Mouse (Mus musculus) heart, postnatal 10 days (tissue): ENCODE measurements around the gene Npsr1. TPM values are rescaled to one million over a fixed set of nuclear protein-coding genes. Genes with fewer than 3 reads are reported as not detected.

Experiments used
- DNase-seq, 2 experiments: peaks; one replicate each; pipeline ENCODE4 v3.0.0; 2021
- intact Hi-C: fragments of 180-260 bp; cut with DNase I; formaldehyde crosslinking; loops from one replicate; pipeline ENCODE4 v1.15.1; 2025
- total RNA-seq, 2 experiments: library from RNA; stranded (reverse); gene quantifications; 2 replicates each; pipeline ENCODE4 v1.2.3; 2021

The Npsr1 gene
- total RNA-seq, 2 experiments from 2014 or later = not detected

DNA sequence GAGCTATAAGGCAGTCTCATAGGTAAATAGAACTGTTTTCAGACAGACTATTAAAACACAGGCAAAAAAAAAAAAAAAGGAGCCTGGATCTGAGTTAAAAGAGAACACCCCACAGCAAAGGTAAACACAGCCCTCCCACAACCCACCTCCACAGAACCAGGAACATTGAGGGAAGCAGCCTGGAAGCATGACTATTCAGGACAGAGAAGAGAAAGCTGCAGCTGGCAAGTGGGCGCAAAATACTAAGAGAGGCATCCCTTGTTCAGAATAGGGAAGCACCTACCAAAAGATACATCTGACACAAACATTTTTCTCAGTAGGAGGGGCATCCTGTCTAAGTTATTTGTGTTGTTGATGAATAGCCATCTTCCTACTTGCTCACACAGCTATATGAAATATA is 113.8 kb downstream of the Npsr1 start:
- intact Hi-C loops = no loop called here
- no peak for DNase-seq

DNA sequence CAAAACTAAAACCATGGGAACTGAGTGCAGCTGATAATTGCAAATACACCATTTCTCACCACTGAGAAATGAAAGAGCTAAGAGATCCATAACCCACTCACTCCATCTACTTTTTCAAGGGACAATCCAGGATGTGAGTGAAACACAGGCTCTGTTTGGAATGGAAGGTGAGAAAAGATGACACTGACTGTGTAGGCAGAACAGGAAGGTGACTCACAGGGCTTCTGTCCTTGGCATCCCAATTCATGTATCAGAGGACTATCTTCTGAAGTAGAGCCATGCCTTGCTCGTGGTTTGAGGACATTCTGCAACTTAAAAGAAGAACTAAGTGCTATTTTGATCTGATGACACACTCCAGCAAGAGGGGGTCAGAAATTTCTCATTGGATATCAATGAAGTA is 119.9 kb downstream of the Npsr1 start:
- intact Hi-C loops = no loop called here

DNA sequence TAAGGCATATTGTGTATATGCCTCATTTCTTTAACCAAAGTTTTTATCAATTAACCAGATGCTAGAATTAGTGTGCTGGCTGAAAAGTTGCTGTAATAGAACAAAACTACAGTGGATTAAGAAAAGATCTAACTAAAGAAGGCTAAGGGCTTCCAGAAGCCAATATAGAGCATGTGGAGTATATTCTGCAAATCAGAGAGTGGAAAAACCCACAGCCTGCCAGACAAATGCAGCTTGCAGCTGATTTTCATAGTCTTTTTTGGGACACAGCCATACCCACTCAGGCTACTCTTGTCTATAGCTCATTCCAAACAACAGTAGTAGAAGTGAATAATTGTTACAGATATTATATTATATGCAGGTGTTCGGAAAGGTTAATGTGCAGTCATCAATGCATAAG is 138.7 kb downstream of the Npsr1 start:
- intact Hi-C loops = no loop called here
- DNase-seq = no peak

More for the DNA sequence above, 119.9 kb downstream of the Npsr1 start:
- no peak for DNase-seq

DNA sequence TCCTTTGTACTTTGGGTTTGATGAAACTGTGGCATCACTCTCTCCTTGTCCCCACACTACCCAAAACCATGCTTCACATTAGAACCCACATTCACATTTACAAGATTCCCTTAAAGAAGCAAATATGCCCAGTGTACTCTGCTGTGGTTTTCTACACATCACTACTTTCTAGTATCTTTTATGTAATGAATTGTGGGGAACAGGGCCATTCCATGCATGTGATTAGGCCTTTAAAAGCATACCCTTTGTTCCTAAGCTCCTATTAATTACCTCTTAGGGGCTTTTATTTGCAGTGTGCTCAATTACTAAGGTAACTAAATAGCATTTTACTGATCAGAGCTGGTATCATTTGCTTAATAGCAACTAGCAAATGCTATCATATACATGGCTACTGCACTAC is 149.8 kb downstream of the Npsr1 start:
- intact Hi-C loops = no loop called here

DNA sequence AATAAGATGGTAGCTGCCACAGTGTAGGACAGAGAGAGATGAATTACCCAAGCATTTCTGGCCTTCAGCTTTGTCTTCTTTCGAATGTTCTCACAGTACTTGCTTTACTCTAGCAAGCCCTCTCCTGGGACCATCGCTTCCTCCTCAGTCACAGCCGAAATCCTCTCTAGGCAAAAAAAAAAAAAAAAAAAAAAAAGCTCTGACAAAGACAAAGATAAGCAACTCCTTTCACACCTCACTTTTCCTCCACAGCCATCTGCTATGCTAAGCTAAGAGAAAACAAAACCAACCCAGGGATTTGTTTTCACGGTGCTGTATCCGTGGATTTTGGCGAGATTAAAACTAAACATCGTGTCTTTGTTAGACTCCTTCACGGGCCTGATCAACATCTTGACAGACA is 156.4 kb downstream of the Npsr1 start:
- DNase-seq = peak in 1 of 2 experiments; percentile 3
- intact Hi-C loops = no loop called here

More for the DNA sequence above, 149.8 kb downstream of the Npsr1 start:
- DNase-seq = no peak

DNA sequence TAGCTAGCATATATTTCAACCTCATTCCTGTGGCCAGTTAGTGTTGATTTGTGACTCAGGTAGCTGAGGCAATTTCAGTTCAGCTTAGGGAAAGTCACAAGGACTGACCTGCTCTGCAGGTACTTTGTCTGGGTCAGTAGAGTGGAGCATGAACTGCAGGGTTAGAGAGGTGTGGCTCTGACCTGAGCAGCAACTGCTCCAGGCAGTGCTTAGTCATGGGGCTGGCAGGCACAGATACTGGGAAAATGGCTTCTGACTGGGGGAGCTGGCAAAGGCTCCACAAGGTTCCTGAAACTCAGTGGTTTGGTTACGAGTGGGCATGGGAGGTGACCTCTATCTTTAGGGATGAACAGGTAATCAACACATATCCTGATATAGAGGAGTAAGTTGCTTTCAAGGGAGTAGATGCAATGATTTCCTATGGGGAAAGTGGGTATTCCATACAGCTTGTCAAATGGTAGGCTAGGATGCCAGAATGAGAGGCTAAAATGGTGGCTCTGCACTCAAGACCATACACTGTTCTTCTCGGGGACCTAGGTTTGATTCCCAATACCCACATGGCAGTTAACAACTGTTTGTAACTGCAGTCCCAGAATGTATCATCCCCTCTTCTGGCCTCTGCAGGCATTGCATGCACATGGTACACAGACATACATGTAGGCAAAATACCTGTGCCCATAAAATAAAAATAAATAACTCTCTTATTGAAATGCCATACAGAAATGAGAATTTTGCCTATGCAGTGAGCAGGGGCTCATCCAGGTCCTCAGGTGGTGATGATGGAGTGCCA is 182.9 kb downstream of the Npsr1 start:
- no peak for DNase-seq
- intact Hi-C loops = no loop called here

DNA sequence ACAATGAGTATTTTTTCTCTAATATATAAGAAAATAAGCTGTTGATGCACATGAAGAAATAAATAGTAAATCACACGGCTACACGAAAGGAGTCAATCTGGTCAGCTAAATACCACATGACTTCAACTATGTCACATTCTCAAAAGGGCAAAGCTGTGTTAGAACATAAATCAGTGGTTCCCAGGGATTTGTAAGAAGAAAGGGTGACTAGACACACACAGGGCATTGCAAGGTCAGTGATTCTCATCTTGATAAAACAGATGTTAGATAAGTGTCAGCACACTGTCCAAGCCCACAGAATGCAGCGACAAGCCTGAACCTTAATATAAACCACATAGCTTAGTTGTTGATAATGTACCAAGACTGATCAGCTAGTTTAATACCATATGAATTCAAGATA is 184.8 kb downstream of the Npsr1 start:
- intact Hi-C loops = no loop called here
- no peak for DNase-seq

DNA sequence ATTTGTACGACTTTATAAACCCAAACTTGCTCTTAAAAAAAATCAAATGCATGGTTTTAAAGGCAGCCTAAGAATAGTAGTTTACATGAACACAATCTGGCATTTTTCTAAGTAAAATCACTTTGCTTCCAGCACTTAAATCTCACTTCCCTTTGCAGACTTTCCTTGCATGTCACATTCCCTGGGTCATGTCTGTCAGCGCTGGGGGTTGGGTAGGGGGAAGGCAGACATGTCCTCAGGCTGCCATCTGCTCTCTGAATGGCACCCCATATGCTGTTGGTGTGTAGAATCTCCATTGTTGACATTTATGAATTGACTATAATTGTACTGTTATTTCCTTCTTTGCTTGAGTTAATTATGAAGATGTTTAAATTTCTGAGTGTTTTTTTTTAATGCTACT is 185.3 kb downstream of the Npsr1 start:
- intact Hi-C loops = no loop called here
- DNase-seq = no peak

DNA sequence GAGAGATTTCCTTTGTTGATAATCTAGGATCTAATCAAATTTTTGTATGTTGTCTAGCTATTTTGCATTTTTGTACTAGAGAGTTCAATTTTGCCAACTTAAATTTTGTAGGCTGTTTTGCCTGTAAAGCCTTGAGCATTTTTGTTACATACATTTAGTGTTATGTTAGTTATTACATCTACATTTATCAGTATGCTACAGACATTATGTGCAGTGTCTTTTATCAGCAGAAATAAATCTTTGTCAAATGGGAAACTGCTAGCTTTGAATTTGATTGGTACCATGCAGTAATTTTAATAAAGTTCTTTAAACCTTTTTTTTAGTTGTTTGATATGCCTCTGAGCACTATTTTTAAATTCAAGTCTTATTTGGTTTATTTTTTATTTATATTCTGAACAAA is 185.7 kb downstream of the Npsr1 start:
- intact Hi-C loops = no loop called here
- no peak for DNase-seq

DNA sequence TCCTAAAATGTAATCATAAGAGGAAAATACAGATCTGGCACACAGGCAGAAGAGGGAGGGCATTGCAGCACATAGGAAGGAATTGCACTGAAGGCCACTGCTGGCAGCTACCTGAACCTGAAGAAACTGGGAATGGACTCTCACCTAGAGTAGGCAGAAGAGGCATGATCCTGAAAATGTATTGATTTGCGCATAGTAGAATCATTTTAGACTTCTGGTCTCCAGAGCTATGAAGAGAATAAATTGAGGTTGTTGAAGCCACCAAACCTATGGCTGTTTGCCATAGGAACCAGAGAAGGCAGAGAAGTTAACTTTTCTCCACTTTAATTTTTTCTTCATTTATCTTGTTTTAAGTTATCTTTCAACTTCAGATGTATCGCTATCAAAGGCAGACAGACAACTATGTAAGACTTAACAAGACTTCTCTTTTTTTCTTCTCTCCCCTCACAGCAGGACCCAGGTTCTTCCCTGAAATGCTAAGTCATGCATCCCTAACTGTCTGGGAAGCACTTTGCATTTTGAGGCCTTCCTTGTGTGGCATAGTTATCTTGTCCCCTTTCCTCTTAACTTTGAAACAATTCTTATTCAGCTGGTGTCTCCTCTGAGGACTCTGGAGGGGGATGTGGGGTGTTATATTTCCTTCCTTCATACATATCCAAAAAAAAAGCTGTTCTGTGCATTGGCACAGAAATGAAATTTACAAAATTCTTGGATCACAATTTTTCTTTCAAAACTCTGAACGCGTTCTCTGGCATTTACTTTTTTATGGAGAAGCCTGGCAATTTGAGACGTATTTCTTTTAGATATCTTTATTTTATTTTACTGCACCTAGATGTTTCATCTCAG is 186.7 kb downstream of the Npsr1 start:
- no peak for DNase-seq
- intact Hi-C loops = no loop called here

DNA sequence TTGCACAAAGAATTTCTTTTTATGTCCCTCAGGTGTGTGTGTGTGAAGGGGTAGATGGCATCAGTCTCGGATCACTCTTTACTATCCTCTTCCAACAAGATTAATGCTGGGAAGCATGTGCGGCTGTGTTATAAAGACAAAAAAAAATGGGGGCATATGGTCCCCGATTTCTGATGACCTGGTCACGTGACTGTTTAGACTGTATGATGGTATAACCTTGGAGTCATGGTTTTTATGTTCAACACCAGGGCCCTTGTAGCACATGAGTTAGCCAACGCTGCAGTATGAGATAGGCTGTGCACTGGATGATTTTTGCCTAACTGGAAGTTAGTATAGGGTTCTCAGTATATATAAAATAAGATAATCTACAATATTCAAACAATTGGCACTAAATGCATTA is 187.6 kb downstream of the Npsr1 start:
- intact Hi-C loops = no loop called here
- DNase-seq = no peak

DNA sequence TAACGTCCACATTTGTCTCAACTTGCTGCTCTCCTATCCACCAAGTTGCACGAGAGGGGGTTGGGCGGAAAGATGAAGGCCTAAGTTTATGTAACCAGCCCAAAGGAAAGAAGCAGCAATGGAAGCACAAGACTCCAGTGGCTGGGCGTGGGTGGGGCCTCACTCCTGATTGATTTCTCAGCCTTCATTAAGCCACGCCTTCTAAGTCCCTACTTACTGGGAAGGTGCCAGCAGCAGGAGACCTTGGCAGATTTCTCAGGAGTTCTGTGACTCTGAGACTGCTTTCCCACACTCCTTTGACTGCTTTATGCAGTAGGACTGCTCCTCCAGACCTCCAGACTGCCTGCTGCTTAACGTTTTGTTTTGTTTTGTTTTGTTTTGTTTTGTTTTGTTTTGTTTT is 193.6 kb downstream of the Npsr1 start:
- intact Hi-C loops = no loop called here
- DNase-seq = peak; percentile 16 to 18

DNA sequence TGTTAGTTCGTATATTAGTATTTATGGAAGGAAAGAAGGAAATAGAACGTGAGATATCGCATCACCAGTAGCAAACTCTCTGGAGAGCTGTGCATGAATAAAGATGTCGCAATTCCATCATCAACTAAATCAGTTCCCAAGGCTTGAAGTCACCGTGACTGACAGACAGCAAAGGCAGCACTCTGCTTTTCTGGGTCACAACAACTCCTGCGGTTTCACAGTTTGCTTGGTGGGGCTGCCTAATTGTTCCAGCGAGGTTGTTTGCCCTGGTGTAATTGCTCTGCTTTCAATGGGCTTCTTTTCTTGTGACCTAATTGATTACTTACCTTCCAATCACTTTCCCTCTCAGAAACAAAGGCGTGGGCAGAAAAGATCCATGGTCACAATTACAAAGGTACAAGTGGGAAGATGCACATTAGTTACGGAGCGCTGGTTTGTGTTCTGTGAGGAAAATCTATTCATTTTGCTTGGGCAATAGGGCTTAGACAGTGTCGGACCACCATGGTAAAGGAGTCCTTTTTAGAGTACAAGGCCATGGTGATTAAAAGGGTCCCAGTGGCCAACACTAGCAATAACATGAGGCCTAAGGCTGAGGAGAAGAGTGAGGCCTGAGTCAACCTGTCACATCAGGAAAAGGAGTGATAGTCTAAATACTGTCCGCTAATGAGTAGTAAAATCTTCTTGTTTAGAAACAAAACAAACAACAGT is 195.6 kb downstream of the Npsr1 start:
- intact Hi-C loops = no loop called here
- DNase-seq = no peak

DNA sequence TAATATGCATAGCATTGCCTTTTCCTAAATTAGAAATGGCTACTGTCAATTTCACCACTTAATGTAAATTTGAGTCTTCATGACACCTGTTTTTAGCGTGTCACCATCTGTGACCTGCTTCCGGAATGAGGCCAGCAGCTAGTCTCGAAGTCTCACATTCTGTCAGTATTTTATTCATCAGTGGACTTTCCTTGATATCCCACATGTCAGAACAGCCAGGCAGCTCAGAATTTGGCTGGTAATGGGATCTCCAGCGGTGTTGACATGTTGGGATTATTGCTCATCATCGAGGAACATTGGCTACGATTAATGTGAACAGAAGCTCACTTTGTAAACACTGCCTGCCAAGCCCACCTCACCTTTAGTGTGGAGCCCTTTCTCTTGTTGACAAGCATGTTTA is 205.1 kb downstream of the Npsr1 start:
- intact Hi-C loops = no loop called here
- DNase-seq = no peak

DNA sequence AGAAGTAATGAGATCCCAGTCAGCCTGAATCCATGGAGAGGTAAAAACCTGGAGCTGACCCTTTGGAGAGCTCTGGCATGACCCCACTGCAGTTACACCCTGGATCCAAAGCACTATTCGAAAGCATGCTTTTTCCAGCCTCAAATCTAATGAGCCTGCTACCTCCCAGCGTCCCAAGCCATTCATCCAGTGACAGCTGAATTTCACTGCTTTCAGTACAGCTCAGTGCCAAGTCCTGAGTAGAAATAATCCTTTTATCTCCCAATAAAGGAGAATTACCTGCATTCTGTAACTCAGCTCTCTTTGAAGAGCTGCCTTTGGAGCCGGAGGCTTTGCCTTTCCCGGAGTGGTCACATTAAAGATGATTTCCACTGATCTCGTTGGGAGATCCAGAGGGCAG is 209.2 kb downstream of the Npsr1 start:
- intact Hi-C loops = no loop called here

DNA sequence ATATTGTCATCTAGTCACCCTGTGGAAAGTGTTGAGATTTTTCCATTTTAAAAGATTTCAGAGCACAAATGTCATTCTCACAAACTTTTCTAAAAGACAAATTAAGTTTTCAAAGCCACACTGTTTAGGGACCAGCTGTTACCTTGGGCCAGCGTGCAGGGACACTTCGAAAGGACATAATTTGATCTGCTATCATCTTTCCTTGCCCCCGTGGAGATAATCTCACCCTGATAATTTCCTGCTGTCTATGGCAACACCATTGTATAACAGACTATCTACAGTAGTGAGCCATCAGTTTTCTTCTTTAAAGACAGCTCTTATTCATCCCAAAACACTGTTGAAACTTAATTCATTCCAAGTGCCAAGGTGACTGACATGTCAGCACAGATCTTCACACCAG is 209.6 kb downstream of the Npsr1 start:
- DNase-seq = no peak
- intact Hi-C loops = no loop called here

More for the DNA sequence above, 209.2 kb downstream of the Npsr1 start:
- no peak for DNase-seq

DNA sequence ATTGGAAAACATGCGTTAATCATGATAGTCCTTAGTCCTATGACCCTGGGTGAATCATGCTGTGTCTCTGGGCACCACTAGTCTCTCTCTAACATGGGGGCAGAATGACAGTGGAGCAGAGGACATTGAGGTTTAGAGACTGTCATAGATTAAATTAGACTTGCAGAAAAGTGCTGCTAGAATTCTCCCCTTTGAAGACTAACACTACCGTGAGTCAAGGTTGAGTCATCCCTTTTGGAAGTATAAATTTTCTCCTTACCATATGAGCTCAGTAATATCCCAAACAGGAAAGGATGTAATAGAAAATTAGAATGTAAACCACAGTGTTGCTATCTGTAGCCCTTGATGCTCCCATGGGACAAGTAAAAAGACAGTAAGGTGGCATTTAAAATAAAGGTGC is 218.0 kb downstream of the Npsr1 start:
- intact Hi-C loops = no loop called here
- no peak for DNase-seq

DNA sequence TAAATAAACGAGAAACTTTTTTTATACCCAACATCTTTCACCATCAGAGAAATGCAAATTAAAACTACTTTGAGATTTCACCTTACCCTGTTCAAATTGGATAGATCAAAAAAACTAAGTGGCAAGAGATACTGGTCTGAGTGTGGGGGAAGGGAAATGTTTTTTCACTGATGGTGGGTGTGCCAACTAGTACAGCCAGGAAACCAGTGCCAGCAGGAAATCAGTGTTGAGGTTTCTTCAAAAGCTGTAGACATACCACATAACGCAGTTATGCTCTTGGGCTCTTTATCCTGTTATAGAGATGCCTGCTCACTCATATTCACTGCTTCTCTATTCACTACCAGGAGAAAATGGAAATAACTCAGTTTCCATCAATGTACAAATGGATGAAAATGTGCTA is 233.9 kb downstream of the Npsr1 start:
- DNase-seq = no peak
- intact Hi-C loops = no loop called here

DNA sequence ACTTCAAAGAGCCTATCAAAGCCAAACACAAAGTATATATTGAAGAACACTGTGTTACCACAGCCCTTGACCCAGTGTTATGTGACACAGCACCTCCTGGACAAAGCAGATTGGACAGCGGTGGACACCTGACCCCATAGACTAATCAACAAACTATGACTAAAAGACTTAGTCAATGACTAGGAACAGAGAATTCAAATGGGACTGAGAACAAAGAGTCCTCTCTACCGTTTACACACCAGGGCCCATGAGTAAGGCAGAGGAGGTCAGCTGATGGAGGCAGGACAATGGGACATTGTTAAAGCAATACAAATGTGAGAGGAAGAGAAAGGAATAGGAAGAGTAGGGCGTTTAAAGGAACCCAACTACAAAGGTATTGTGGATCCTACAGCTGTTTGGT is 243.5 kb downstream of the Npsr1 start:
- intact Hi-C loops = no loop called here

DNA sequence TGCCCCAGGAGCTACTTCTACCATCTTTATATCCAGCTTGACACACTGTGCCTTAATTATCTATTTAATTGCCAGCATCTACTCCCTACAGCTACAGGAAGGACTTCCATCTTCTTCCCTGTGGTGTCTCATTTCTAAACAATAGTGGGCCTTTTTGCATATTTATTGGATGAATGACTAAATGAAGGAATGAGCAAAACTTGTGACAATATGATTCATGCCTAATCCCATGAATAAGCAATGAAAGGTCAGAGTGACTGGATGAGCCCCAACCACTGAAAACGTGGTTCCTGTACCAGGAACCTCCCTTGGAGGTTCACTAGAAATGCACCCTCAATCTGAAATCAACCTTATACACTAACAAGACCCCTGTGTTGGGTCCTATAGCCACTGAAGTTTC is 249.2 kb downstream of the Npsr1 start:
- intact Hi-C loops = no loop called here
- no peak for DNase-seq

More for the DNA sequence above, 243.5 kb downstream of the Npsr1 start:
- DNase-seq = no peak

DNA sequence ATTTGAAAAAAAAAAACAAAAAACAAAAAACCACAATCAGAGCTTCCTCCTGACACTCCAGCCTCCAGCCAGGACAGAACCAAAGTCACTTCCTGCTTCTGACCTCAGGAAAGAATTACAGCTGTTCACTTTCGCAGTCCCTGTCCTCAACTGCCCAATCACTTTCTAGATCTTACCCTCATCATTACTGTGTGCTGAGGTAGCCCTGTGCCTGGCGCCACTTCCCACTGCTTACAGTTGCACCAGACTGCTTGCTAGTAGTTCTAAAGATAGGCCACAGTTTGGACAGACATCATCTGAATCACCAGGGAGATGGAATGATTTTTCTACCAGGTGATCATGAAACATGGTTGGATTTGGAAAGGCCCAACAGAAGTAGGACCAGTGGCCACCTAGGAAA is 251.7 kb downstream of the Npsr1 start:
- intact Hi-C loops = no loop called here
- DNase-seq = no peak
